Mouse (Mus musculus) midbrain, embryonic 14.5 days (tissue): ENCODE results near the gene Med13. TPM values are rescaled to one million over a fixed set of nuclear protein-coding genes. Genes with fewer than 3 reads are reported as not detected.
A peak's percentile ranks its signal among the peaks of the same experiment; 100 is the strongest.

ENCODE experiments used
- ATAC-seq: fragments of 200-750 bp; cut with Nextera tagmentation; 2 replicates; pipeline ENCODE4 v1.8.0; 2017; ENCODE audit warnings: moderate number of reproducible peaks, moderate library complexity; ENCODE audit not compliant: low FRiP score, low TSS enrichment
- DNase-seq: peaks from one replicate; pipeline ENCODE4 v3.0.0-alpha.2; 2015
- H3K27ac ChIP-seq: fragments of 300-500 bp; sonication (generic); replicated peaks from 2 replicates; pipeline ENCODE4 v1.5.1; 2014; ENCODE audit warnings: mild to moderate bottlenecking, low read depth, low read length, moderate library complexity
- H3K27me3 ChIP-seq: fragments of 300-500 bp; sonication (generic); 2 replicates; pipeline ENCODE4 v1.6.1; 2014; ENCODE audit warnings: low read length, control low read depth, mixed read lengths; ENCODE audit not compliant: control insufficient read depth, insufficient read depth
- H3K36me3 ChIP-seq: fragments of 300-500 bp; sonication (generic); 2 replicates; pipeline ENCODE4 v1.6.1; 2014; ENCODE audit warnings: low read length, control low read depth; ENCODE audit not compliant: control insufficient read depth, insufficient read depth
- H3K4me1 ChIP-seq: fragments of 300-500 bp; sonication (generic); 2 replicates; pipeline ENCODE4 v1.6.1; 2014; ENCODE audit warnings: mild to moderate bottlenecking, antibody characterized with exemption, low read length, control low read depth; ENCODE audit not compliant: control insufficient read depth, insufficient read depth
- H3K4me2 ChIP-seq: fragments of 300-500 bp; sonication (generic); 2 replicates; pipeline ENCODE4 v1.6.1; 2014; ENCODE audit warnings: mild to moderate bottlenecking, low read length, moderate library complexity
- H3K4me3 ChIP-seq: fragments of 300-500 bp; sonication (generic); replicated peaks from 2 replicates; pipeline ENCODE4 v1.5.1; 2014; ENCODE audit warnings: low read depth, low read length
- H3K9ac ChIP-seq: fragments of 300-500 bp; sonication (generic); replicated peaks from 2 replicates; pipeline ENCODE4 v1.6.1; 2014; ENCODE audit warnings: mild to moderate bottlenecking, low read length, moderate library complexity
- H3K9me3 ChIP-seq: fragments of 300-500 bp; sonication (generic); 2 replicates; pipeline ENCODE4 v1.6.1; 2016; ENCODE audit warnings: low read length, control low read depth, mixed read lengths; ENCODE audit not compliant: control insufficient read depth
- WGBS: fragments of 180-500 bp; shearing (Covaris S2); extraction: QIAGEN DNeasy Blood & Tissue Kit; methylation state at CpG from one replicate; pipeline ENCODE4 v1.1.7; 2014; 5-methylcytosine and 5-hydroxymethylcytosine counted together
- polyA plus RNA-seq: library from polyadenylated mRNA; unstranded; fragments of >200 nt; fragmentation: Nextera tagmentation; extraction: Ambion mirVana; gene quantifications from 2 replicates; pipeline ENCODE4 v1.2.1, GENCODE M21; 2014

Med13 gene
- polyA plus RNA-seq, 1 experiment from 2014 or later, result 15.1 TPM

- no peak overlapping the region for H3K4me3 ChIP-seq
- no peak overlapping the region for H3K4me2 ChIP-seq
- no peak overlapping the region for H3K27ac ChIP-seq
- no peaks in the 10 kb centered on the region for H3K9me3 ChIP-seq
- peaks cover 73% of the 10 kb centered on the region for H3K36me3 ChIP-seq
- WGBS, result 94% methylated on average over 8 of the region's 8 CpGs
- no peak for DNase-seq
- H3K4me1 ChIP-seq, result no peaks in the 10 kb centered on the region
- no peak for ATAC-seq
- no peaks in the 10 kb centered on the region for H3K27me3 ChIP-seq
- no peak overlapping the region for H3K9ac ChIP-seq
These were observed 71.7 kb downstream of the Med13 start for GRCm38 (mm10) chr11:86285729-86286128.

- no peak overlapping the region for H3K4me3 ChIP-seq
- 97% methylated on average over 6 of the region's 6 CpGs for WGBS
- ATAC-seq (no peak), DNase-seq (no peak)
- no peak overlapping the region for H3K4me2 ChIP-seq
- no peaks in the 10 kb centered on the region for H3K4me1 ChIP-seq
- H3K27me3 ChIP-seq, result no peaks in the 10 kb centered on the region
- no peaks in the 10 kb centered on the region for H3K9me3 ChIP-seq
- H3K27ac ChIP-seq, result no peak overlapping the region
- H3K9ac ChIP-seq, result no peak overlapping the region
- peaks cover 84% of the 10 kb centered on the region for H3K36me3 ChIP-seq
These were observed 78.8 kb downstream of the Med13 start for GRCm38 (mm10) chr11:86278442-86279102.

- WGBS, result 9% methylated on average over 32 of the region's 32 CpGs
- ATAC-seq, result peak; percentile 85
These were observed 99.8 kb downstream of the Med13 start, which contains the start of gene Ints2 for GRCm38 (mm10) chr11:86257460-86258076. TSS of gene Ints2 (minus strand) at chr11:86257575.

GRCm38 (mm10) chr11:86257054-86257453, 100.3 kb downstream of the Med13 start:
- Histone ChIP-seq H3K9me3 (no peaks in the 10 kb centered on the region), H3K4me3 (peak overlapping the region; percentile 55), H3K27me3 (no peaks in the 10 kb centered on the region), H3K36me3 (peaks cover 12% of the 10 kb centered on the region), H3K27ac (peak overlapping the region; percentile 78), H3K9ac (peak overlapping the region; percentile 91), H3K4me1 (peaks cover 10% of the 10 kb centered on the region), H3K4me2 (peak overlapping the region; percentile 67)
- DNase-seq (peak; percentile 75), ATAC-seq (peak; percentile 6; the same call in 1 of the 2 replicates)
- WGBS, result under 1% methylated on average over 22 of the region's 22 CpGs

More at GRCm38 (mm10) chr11:86257460-86258076, 99.8 kb downstream of the Med13 start, which contains the start of gene Ints2:
- DNase-seq, result peak; percentile 98
- Histone ChIP-seq H3K9ac (peak within 1 kb of the TSS; percentile 91), H3K4me2 (peak within 1 kb of the TSS; percentile 67), H3K36me3 (peaks cover 10% of the 10 kb centered on the region; the same call in 1 of the 2 replicates), H3K4me3 (peak within 1 kb of the TSS; percentile 55), H3K27me3 (no peaks in the 10 kb centered on the region), H3K4me1 (peaks cover 10% of the 10 kb centered on the region), H3K27ac (peak within 1 kb of the TSS; percentile 78), H3K9me3 (no peaks in the 10 kb centered on the region)

GRCm38 (mm10) chr11:86253342-86253741, 104.1 kb downstream of the Med13 start:
- no peaks in the 10 kb centered on the region for H3K9me3 ChIP-seq
- no peak overlapping the region for H3K27ac ChIP-seq
- DNase-seq (no peak), ATAC-seq (no peak)
- H3K36me3 ChIP-seq, result peaks cover 46% of the 10 kb centered on the region
- 92% methylated on average over 1 of the region's 1 CpGs for WGBS
- H3K4me2 ChIP-seq, result no peak overlapping the region
- H3K4me1 ChIP-seq, result peaks cover 10% of the 10 kb centered on the region
- no peaks in the 10 kb centered on the region for H3K27me3 ChIP-seq
- no peak overlapping the region for H3K4me3 ChIP-seq
- no peak overlapping the region for H3K9ac ChIP-seq

- DNase-seq, result no peak
- Histone ChIP-seq H3K4me1 (no peaks in the 10 kb centered on the region), H3K27ac (no peak overlapping the region), H3K27me3 (no peaks in the 10 kb centered on the region), H3K4me3 (no peak overlapping the region), H3K9ac (no peak overlapping the region), H3K4me2 (no peak overlapping the region), H3K9me3 (no peaks in the 10 kb centered on the region), H3K36me3 (peaks cover 84% of the 10 kb centered on the region)
- no peak for ATAC-seq
- 97% methylated on average over 4 of the region's 4 CpGs for WGBS
These were observed 125.0 kb downstream of the Med13 start for GRCm38 (mm10) chr11:86232446-86232845.

- H3K9me3 ChIP-seq, result no peaks in the 10 kb centered on the region
- no peaks in the 10 kb centered on the region for H3K4me1 ChIP-seq
- ATAC-seq (no peak), DNase-seq (no peak)
- no peak overlapping the region for H3K4me3 ChIP-seq
- H3K4me2 ChIP-seq, result no peak overlapping the region
- H3K36me3 ChIP-seq, result peaks cover 84% of the 10 kb centered on the region
- no peak overlapping the region for H3K27ac ChIP-seq
- WGBS, result 97% methylated on average over 13 of the region's 13 CpGs
- H3K9ac ChIP-seq, result no peak overlapping the region
- no peaks in the 10 kb centered on the region for H3K27me3 ChIP-seq
These were observed 125.5 kb downstream of the Med13 start for GRCm38 (mm10) chr11:86231781-86232350.

GRCm38 (mm10) chr11:86226646-86227180, 130.7 kb downstream of the Med13 start:
- DNase-seq (no peak), ATAC-seq (no peak)
- Histone ChIP-seq H3K4me1 (no peaks in the 10 kb centered on the region), H3K4me3 (no peak overlapping the region), H3K36me3 (peaks cover 76% of the 10 kb centered on the region), H3K27me3 (no peaks in the 10 kb centered on the region), H3K9me3 (no peaks in the 10 kb centered on the region), H3K27ac (no peak overlapping the region), H3K4me2 (no peak overlapping the region), H3K9ac (no peak overlapping the region)
- 91% methylated on average over 8 of the region's 8 CpGs for WGBS
